Mouse (Mus musculus) kidney, adult 2 months (tissue): ENCODE measurements around the gene Nup50.

Experiments
- CTCF ChIP-seq: fragments of 200-500 bp; conservative IDR thresholded peaks from 2 replicates; pipeline ENCODE4 v1.5.1; 2011; ENCODE audit warnings: low read depth, mild to moderate bottlenecking, control low read depth, low read length, moderate library complexity, mixed read lengths; ENCODE audit not compliant: insufficient read depth, insufficient read length
- POLR2A ChIP-seq: fragments of 200-500 bp; IDR thresholded peaks from one replicate; pipeline ENCODE4 v1.6.1; 2011; ENCODE audit warnings: low read depth, low read length, control low read depth

- TF ChIP-seq CTCF, result no peak
- TF ChIP-seq POLR2A, result no peak
Measured at GRCm38 (mm10) chr15:84964771-84965170, 41.6 kb downstream of the Nup50 start.
